ENCODE assay signal across 33 mouse cellular contexts in the genomic region with DNA sequence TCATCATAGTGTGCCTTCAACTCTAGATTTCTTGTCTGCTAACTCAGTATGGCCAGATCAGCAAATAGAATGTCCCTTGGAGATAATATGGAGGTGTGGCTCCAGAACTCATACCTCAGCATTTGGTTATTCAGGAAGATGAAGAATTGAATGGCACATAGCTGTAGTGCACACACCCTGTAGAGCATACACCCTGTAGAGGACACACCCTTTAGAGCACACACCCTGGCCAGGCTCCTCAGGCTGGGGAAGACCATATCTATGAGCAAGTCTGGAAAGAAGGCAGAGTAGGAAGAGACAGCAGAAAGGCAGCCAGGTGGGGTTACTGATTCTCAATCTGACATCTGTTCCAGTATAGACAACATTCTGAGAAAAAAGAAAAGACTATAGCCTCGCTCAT.
"Had no signal": no experiment of that assay in that cellular context is flagged by ENCODE, and none has a peak within 500 bp of the region (broad histone marks: within the 10 kb centered on the region; RNA-seq: fewer than 3 reads in every experiment).

No protein-coding gene starts in this region.

- H3K4me2 ChIP-seq: heart, embryonic 11.5 days; heart, embryonic 12.5 days; heart, embryonic 13.5 days; heart, embryonic 15.5 days; hindbrain, embryonic 12.5 days; hindbrain, embryonic 13.5 days; hindbrain, embryonic 14.5 days; hindbrain, embryonic 15.5 days; kidney, embryonic 15.5 days had no signal

- H3K9me3 ChIP-seq: heart, embryonic 10.5 days; heart, embryonic 12.5 days; heart, embryonic 13.5 days; heart, embryonic 15.5 days; hindbrain, embryonic 10.5 days; hindbrain, embryonic 12.5 days; hindbrain, embryonic 13.5 days; hindbrain, embryonic 15.5 days; kidney, embryonic 15.5 days had no signal

- H3K4me3 ChIP-seq: heart, embryonic 10.5 days; heart, embryonic 12.5 days; heart, embryonic 13.5 days; heart, embryonic 15.5 days; hindbrain, embryonic 10.5 days; hindbrain, embryonic 12.5 days; hindbrain, embryonic 13.5 days; hindbrain, embryonic 15.5 days; kidney, embryonic 15.5 days; layer of hippocampus, adult 2 months had no signal

- H3K27ac ChIP-seq: heart, embryonic 10.5 days; heart, embryonic 13.5 days; heart, embryonic 15.5 days; hindbrain, embryonic 10.5 days; hindbrain, embryonic 12.5 days; hindbrain, embryonic 13.5 days; hindbrain, embryonic 14.5 days; hindbrain, embryonic 15.5 days; hindbrain, postnatal 0 days; kidney, embryonic 15.5 days; kidney, postnatal 0 days; layer of hippocampus, adult 2 months had no signal

- H3K9ac ChIP-seq: heart, embryonic 12.5 days; heart, embryonic 13.5 days; heart, embryonic 15.5 days; hindbrain, embryonic 12.5 days; hindbrain, embryonic 13.5 days; hindbrain, embryonic 14.5 days; hindbrain, embryonic 15.5 days; kidney, embryonic 15.5 days had no signal

- DNase-seq: heart, postnatal 10 days; heart, postnatal 14 days; heart, postnatal 36 days; heart, postnatal 4 days; kidney, adult 11 months; kidney, adult 18-20 months; kidney, adult 2 months; kidney, adult 8-10 months; kidney, adult 9 months; kidney, postnatal 10 days; kidney, postnatal 14 days; kidney, postnatal 25 days; kidney, postnatal 36 days; kidney, postnatal 4 days; layer of hippocampus, adult 9-11 months; layer of hippocampus, postnatal 36 days had no signal

- H3K36me3 ChIP-seq: heart, embryonic 10.5 days; heart, embryonic 12.5 days; heart, embryonic 13.5 days; heart, embryonic 15.5 days; hindbrain, embryonic 10.5 days; hindbrain, embryonic 12.5 days; hindbrain, embryonic 13.5 days; hindbrain, embryonic 15.5 days; kidney, embryonic 15.5 days had no signal

- H3K4me1 ChIP-seq: heart, embryonic 10.5 days; heart, embryonic 12.5 days; heart, embryonic 13.5 days; heart, embryonic 15.5 days had no signal

- H3K27me3 ChIP-seq: heart, embryonic 12.5 days; heart, embryonic 15.5 days had no signal

- ATAC-seq: hindbrain, embryonic 16.5 days; hindbrain, postnatal 0 days; inflammation-experienced regulatory T-cells, adult 6 months; intestine, postnatal 0 days had no signal
